Mouse (Mus musculus): ENCODE results near the gene Obp2a. TPM values are rescaled to one million over a fixed set of nuclear protein-coding genes. Genes with fewer than 3 reads are reported as not detected.

Obp2a gene
- total and polyA plus RNA-seq, 3 experiments = not detected

Other genes starting within 250 kb of the Obp2a start
Only the 20 nearest of the 28 such genes appear.
- gene Edf1, start 142.2 kb upstream of the Obp2a start, total RNA-seq (2012; rRNA removed) = 215 and 223 TPM in 2 replicates
- 187 and 188 TPM in 2 replicates for gene Edf1, start 142.2 kb upstream of the Obp2a start, total RNA-seq (2014; rRNA removed)
- 202 and 275 TPM in 2 replicates for gene Edf1, start 142.2 kb upstream of the Obp2a start, polyA plus RNA-seq (2012; ENCODE audit: insufficient read length, low read depth)
- gene Mamdc4, start 125.2 kb upstream of the Obp2a start, total RNA-seq (2012; rRNA removed) = 29.2 and 34.9 TPM in 2 replicates
- 0.65 and 4.4 TPM in 2 replicates for gene Mamdc4, start 125.2 kb upstream of the Obp2a start, total RNA-seq (2014; rRNA removed)
- gene Mamdc4, start 125.2 kb upstream of the Obp2a start, polyA plus RNA-seq (2012; ENCODE audit: insufficient read length, low read depth) = 4.9 and 11.5 TPM in 2 replicates
- gene Phpt1, start 124.8 kb upstream of the Obp2a start, total RNA-seq (2012; rRNA removed) = 46.6 and 47.2 TPM in 2 replicates
- 32.6 and 37.9 TPM in 2 replicates for gene Phpt1, start 124.8 kb upstream of the Obp2a start, total RNA-seq (2014; rRNA removed)
- gene Phpt1, start 124.8 kb upstream of the Obp2a start, polyA plus RNA-seq (2012; ENCODE audit: insufficient read length, low read depth) = 66.9 and 69.7 TPM in 2 replicates
- gene Ajm1, start 118.3 kb upstream of the Obp2a start, total RNA-seq (2012; rRNA removed) = 0.97 and 1.4 TPM in 2 replicates
- gene Ajm1, start 118.3 kb upstream of the Obp2a start, total RNA-seq (2014; rRNA removed) = 0.23 and 0.31 TPM in 2 replicates
- gene Ajm1, start 118.3 kb upstream of the Obp2a start, polyA plus RNA-seq (2012; ENCODE audit: insufficient read length, low read depth) = 0.93 and 1.4 TPM in 2 replicates
- 52.0 and 55.7 TPM in 2 replicates for gene Rabl6, start 91.5 kb upstream of the Obp2a start, total RNA-seq (2012; rRNA removed)
- 32.2 and 34.6 TPM in 2 replicates for gene Rabl6, start 91.5 kb upstream of the Obp2a start, total RNA-seq (2014; rRNA removed)
- gene Rabl6, start 91.5 kb upstream of the Obp2a start, polyA plus RNA-seq (2012; ENCODE audit: insufficient read length, low read depth) = 62.0 and 72.9 TPM in 2 replicates
- not detected in 2 replicates for gene Ccdc183, start 82.4 kb upstream of the Obp2a start, total RNA-seq (2012; rRNA removed)
- not detected in 2 replicates for gene Ccdc183, start 82.4 kb upstream of the Obp2a start, total RNA-seq (2014; rRNA removed)
- 0.13 TPM in 1 of 2 replicates, not detected in the other for gene Ccdc183, start 82.4 kb upstream of the Obp2a start, polyA plus RNA-seq (2012; ENCODE audit: insufficient read length, low read depth)
- 8.9 and 11.1 TPM in 2 replicates for gene Tmem141, start 78.0 kb upstream of the Obp2a start, total RNA-seq (2012; rRNA removed)
- gene Tmem141, start 78.0 kb upstream of the Obp2a start, total RNA-seq (2014; rRNA removed) = 6.5 and 7.7 TPM in 2 replicates
- gene Tmem141, start 78.0 kb upstream of the Obp2a start, polyA plus RNA-seq (2012; ENCODE audit: insufficient read length, low read depth) = 5.2 and 6.2 TPM in 2 replicates
- gene Fcna, start 72.0 kb upstream of the Obp2a start, total RNA-seq (2012; rRNA removed) = not detected in 2 replicates
- gene Fcna, start 72.0 kb upstream of the Obp2a start, total RNA-seq (2014; rRNA removed) = not detected in 2 replicates
- gene Fcna, start 72.0 kb upstream of the Obp2a start, polyA plus RNA-seq (2012; ENCODE audit: insufficient read length, low read depth) = not detected in 2 replicates
- gene Lcn8, start 46.9 kb upstream of the Obp2a start, total RNA-seq (2012; rRNA removed) = not detected in 2 replicates
- gene Lcn8, start 46.9 kb upstream of the Obp2a start, total RNA-seq (2014; rRNA removed) = not detected in 2 replicates
- not detected in 2 replicates for gene Lcn8, start 46.9 kb upstream of the Obp2a start, polyA plus RNA-seq (2012; ENCODE audit: insufficient read length, low read depth)
- not detected in 2 replicates for gene Lcn5, start 42.1 kb upstream of the Obp2a start, total RNA-seq (2012; rRNA removed)
- not detected in 2 replicates for gene Lcn5, start 42.1 kb upstream of the Obp2a start, total RNA-seq (2014; rRNA removed)
- gene Lcn5, start 42.1 kb upstream of the Obp2a start, polyA plus RNA-seq (2012; ENCODE audit: insufficient read length, low read depth) = not detected in 2 replicates
- not detected in 2 replicates for gene Lcn6, start 23.3 kb upstream of the Obp2a start, total RNA-seq (2012; rRNA removed)
- gene Lcn6, start 23.3 kb upstream of the Obp2a start, total RNA-seq (2014; rRNA removed) = not detected in 2 replicates
- not detected in 2 replicates for gene Lcn6, start 23.3 kb upstream of the Obp2a start, polyA plus RNA-seq (2012; ENCODE audit: insufficient read length, low read depth)
- not detected in 2 replicates for gene Lcn10, start 17.3 kb upstream of the Obp2a start, total RNA-seq (2012; rRNA removed)
- not detected in 2 replicates for gene Lcn10, start 17.3 kb upstream of the Obp2a start, total RNA-seq (2014; rRNA removed)
- not detected in 2 replicates for gene Lcn10, start 17.3 kb upstream of the Obp2a start, polyA plus RNA-seq (2012; ENCODE audit: insufficient read length, low read depth)
- gene Bmyc, start 6.7 kb downstream of the Obp2a start, total RNA-seq (2012; rRNA removed) = 11.2 and 13.7 TPM in 2 replicates
- gene Bmyc, start 6.7 kb downstream of the Obp2a start, total RNA-seq (2014; rRNA removed) = 8.2 and 10.8 TPM in 2 replicates
- gene Bmyc, start 6.7 kb downstream of the Obp2a start, polyA plus RNA-seq (2012; ENCODE audit: insufficient read length, low read depth) = 30.5 and 37.2 TPM in 2 replicates
- not detected in 2 replicates for gene Obp2b, start 37.0 kb downstream of the Obp2a start, total RNA-seq (2012; rRNA removed)
- gene Obp2b, start 37.0 kb downstream of the Obp2a start, total RNA-seq (2014; rRNA removed) = not detected in 2 replicates
- not detected in 2 replicates for gene Obp2b, start 37.0 kb downstream of the Obp2a start, polyA plus RNA-seq (2012; ENCODE audit: insufficient read length, low read depth)
- not detected in 2 replicates for gene Lcn3, start 65.5 kb downstream of the Obp2a start, total RNA-seq (2012; rRNA removed)
- not detected in 2 replicates for gene Lcn3, start 65.5 kb downstream of the Obp2a start, total RNA-seq (2014; rRNA removed)
- not detected in 2 replicates for gene Lcn3, start 65.5 kb downstream of the Obp2a start, polyA plus RNA-seq (2012; ENCODE audit: insufficient read length, low read depth)
- gene Lcn11, start 77.0 kb downstream of the Obp2a start, total RNA-seq (2012; rRNA removed) = not detected in 2 replicates
- not detected in 2 replicates for gene Lcn11, start 77.0 kb downstream of the Obp2a start, total RNA-seq (2014; rRNA removed)
- gene Lcn11, start 77.0 kb downstream of the Obp2a start, polyA plus RNA-seq (2012; ENCODE audit: insufficient read length, low read depth) = not detected in 2 replicates
- not detected in 2 replicates for gene Gm13539, start 82.2 kb downstream of the Obp2a start, total RNA-seq (2012; rRNA removed)
- not detected in 2 replicates for gene Gm13539, start 82.2 kb downstream of the Obp2a start, total RNA-seq (2014; rRNA removed)
- gene Gm13539, start 82.2 kb downstream of the Obp2a start, polyA plus RNA-seq (2012; ENCODE audit: insufficient read length, low read depth) = not detected in 2 replicates
- gene Glt6d1, start 115.8 kb downstream of the Obp2a start, total RNA-seq (2012; rRNA removed) = not detected in 2 replicates
- gene Glt6d1, start 115.8 kb downstream of the Obp2a start, total RNA-seq (2014; rRNA removed) = not detected in 2 replicates
- gene Glt6d1, start 115.8 kb downstream of the Obp2a start, polyA plus RNA-seq (2012; ENCODE audit: insufficient read length, low read depth) = not detected in 2 replicates
- gene Lcn9, start 123.1 kb downstream of the Obp2a start, total RNA-seq (2012; rRNA removed) = not detected in 2 replicates
- not detected in 2 replicates for gene Lcn9, start 123.1 kb downstream of the Obp2a start, total RNA-seq (2014; rRNA removed)
- not detected in 2 replicates for gene Lcn9, start 123.1 kb downstream of the Obp2a start, polyA plus RNA-seq (2012; ENCODE audit: insufficient read length, low read depth)
- gene Sohlh1, start 147.2 kb downstream of the Obp2a start, total RNA-seq (2012; rRNA removed) = not detected in 2 replicates
- not detected in 2 replicates for gene Sohlh1, start 147.2 kb downstream of the Obp2a start, total RNA-seq (2014; rRNA removed)
- not detected in 2 replicates for gene Sohlh1, start 147.2 kb downstream of the Obp2a start, polyA plus RNA-seq (2012; ENCODE audit: insufficient read length, low read depth)

All from CH12.LX (cell line).